25 mouse cellular contexts compared by ENCODE assay signal in the genomic region with DNA sequence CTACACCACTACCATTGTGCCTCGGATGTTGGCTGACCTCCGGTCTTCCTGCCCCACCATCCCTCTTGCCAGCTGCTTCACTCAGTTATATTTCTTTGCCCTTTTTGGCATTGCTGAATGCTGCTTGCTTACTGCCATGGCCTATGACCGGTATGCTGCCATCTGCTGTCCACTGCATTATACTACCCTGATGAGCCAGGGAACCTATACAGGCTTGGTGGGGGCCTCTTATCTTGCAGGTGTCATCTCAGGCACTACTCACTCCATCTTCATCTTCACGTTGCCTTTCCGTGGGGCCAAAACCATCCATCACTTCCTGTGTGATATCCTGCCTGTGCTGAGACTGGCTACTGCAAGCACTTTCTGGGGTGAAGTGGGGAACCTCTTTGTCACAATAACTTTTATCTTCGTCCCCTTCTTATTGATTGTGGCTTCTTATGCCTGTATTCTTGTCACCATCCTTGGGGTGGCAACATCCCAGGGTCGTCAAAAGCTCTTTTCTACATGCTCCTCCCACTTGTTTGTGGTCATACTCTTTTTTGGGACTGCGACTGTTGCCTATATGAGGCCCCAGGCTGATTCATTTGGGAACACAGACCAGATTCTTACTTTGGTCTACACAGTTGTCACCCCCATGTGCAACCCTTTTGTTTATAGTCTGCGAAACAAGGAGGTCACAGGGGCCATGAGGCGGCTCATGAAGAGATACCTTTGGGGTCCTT. TPM values are rescaled to one million over a fixed set of nuclear protein-coding genes. Genes with fewer than 3 reads are reported as not detected.
DNase-seq lines count a peak whose midpoint lies in the region; ATAC-seq and TF ChIP-seq lines count a peak whose summit lies in the region.
"Not testable (repeated sequence)": the region's sequence is repeated elsewhere in the genome, so short reads cannot be mapped to it uniquely, and the experiment has no call there.
"Had no signal": no experiment of that assay in that cellular context is flagged by ENCODE, and none has a peak within 500 bp of the region (broad histone marks: within the 10 kb centered on the region; RNA-seq: fewer than 3 reads in every experiment).

No protein-coding gene starts in this region.

- ATAC-seq in forebrain, embryonic 11.5 days (replicated peaks; ENCODE audit: low FRiP score), result peak; percentile 46; the same call in 1 of the 2 replicates
- 0 out of 2 replicates have a peak, but pooled peaks have one; percentile 50 for ATAC-seq in heart, embryonic 15.5 days (replicated peaks; ENCODE audit: insufficient number of reproducible peaks, insufficient read depth, low FRiP score, low read depth)
- ATAC-seq in megakaryocyte, adult 5-6 weeks (ENCODE audit: poor library complexity, severe bottlenecking), result peak; percentile 63
- ATAC-seq in midbrain, postnatal 0 days (ENCODE audit: low FRiP score), result 0 out of 2 replicates have a peak, but pooled peaks have one; percentile 13
- peak; percentile 29; the same call in 1 of the 2 replicates for ATAC-seq in stomach, postnatal 0 days (ENCODE audit: low FRiP score, low TSS enrichment)

- not testable (repeated sequence) for H3K9me3 ChIP-seq in forebrain, embryonic 11.5 days (ENCODE audit: control insufficient read depth, low read length); heart, embryonic 15.5 days (replicated peaks); midbrain, postnatal 0 days (ENCODE audit: low read length); stomach, postnatal 0 days (ENCODE audit: control insufficient read depth, low read length)

- 66% methylated on average over 7 of the region's 10 CpGs for WGBS in forebrain, embryonic 11.5 days
- 62% methylated on average over 7 of the region's 10 CpGs for WGBS in heart, embryonic 15.5 days
- 72% methylated on average over 7 of the region's 10 CpGs for WGBS in midbrain, postnatal 0 days
- WGBS in stomach, postnatal 0 days, result 68% methylated on average over 5 of the region's 10 CpGs

- H3K4me1 ChIP-seq in forebrain, embryonic 11.5 days (replicated peaks; ENCODE audit: control insufficient read depth, insufficient read depth, low read length); heart, embryonic 15.5 days (replicated peaks); midbrain, postnatal 0 days (ENCODE audit: insufficient read depth, low read length); stomach, postnatal 0 days (replicated peaks; ENCODE audit: control insufficient read depth, insufficient read depth): not testable (repeated sequence)

- not testable (repeated sequence) for H3K9ac ChIP-seq in forebrain, embryonic 11.5 days (ENCODE audit: low read length); heart, embryonic 15.5 days; midbrain, postnatal 0 days (replicated peaks; ENCODE audit: low read length, poor library complexity, severe bottlenecking); stomach, postnatal 0 days (ENCODE audit: low read length)

- H3K27me3 ChIP-seq in forebrain, embryonic 11.5 days (ENCODE audit: control insufficient read depth, insufficient read depth, low read length); heart, embryonic 15.5 days; midbrain, postnatal 0 days (ENCODE audit: insufficient read depth, low read length); stomach, postnatal 0 days (ENCODE audit: control insufficient read depth, insufficient read depth, low read length): not testable (repeated sequence)

- not testable (repeated sequence) for H3K4me2 ChIP-seq in forebrain, embryonic 11.5 days (ENCODE audit: low read depth, low read length, severe bottlenecking); heart, embryonic 15.5 days; midbrain, postnatal 0 days (ENCODE audit: low read depth, low read length, poor library complexity, severe bottlenecking); stomach, postnatal 0 days (replicated peaks; ENCODE audit: low read depth)

- not testable (repeated sequence) for H3K4me3 ChIP-seq in forebrain, embryonic 11.5 days (ENCODE audit: low read depth, low read length); heart, embryonic 15.5 days; midbrain, postnatal 0 days (ENCODE audit: low read depth, low read length); stomach, postnatal 0 days (ENCODE audit: low read depth, low read length)

- not testable (repeated sequence) for H3K36me3 ChIP-seq in forebrain, embryonic 11.5 days (ENCODE audit: control insufficient read depth, insufficient read depth, low read length); heart, embryonic 15.5 days; midbrain, postnatal 0 days (ENCODE audit: insufficient read depth, low read length); stomach, postnatal 0 days (ENCODE audit: control insufficient read depth, insufficient read depth, low read length)

- H3K27ac ChIP-seq in forebrain, embryonic 11.5 days (ENCODE audit: low read depth, low read length); heart, embryonic 15.5 days; midbrain, postnatal 0 days (ENCODE audit: low read depth, low read length); stomach, postnatal 0 days (replicated peaks): not testable (repeated sequence)

- peak; percentile 62 for DNase-seq in T-cell, adult 2 months (ENCODE audit: low spot score)
- DNase-seq in forebrain, embryonic 11.5 days (ENCODE audit: low spot score); midbrain, postnatal 0 days (ENCODE audit: low spot score); stomach, postnatal 0 days (ENCODE audit: low spot score): not testable (repeated sequence)
- DNase-seq in induced T-regulatory cell, adult 2 months (ENCODE audit: low read depth), result peak; percentile 11

- TF ChIP-seq EP300 in stomach, postnatal 0 days (optimal IDR thresholded peaks at IDR 0.05), result not testable (repeated sequence)

- TF ChIP-seq CTCF in midbrain, postnatal 0 days (IDR thresholded peaks at IDR 0.05); stomach, postnatal 0 days (IDR thresholded peaks at IDR 0.05; ENCODE audit: low read depth): not testable (repeated sequence)

RNA-seq across cellular contexts. Expression of gene Olfr9, which starts 1.1 kb away (rescaled TPM):
- polyA plus RNA-seq in forebrain, embryonic 11.5 days (2014; fragmentation: Nextera tagmentation; extraction: Ambion mirVana), result not detected in 2 replicates
- not detected in 2 replicates for polyA plus RNA-seq in heart, embryonic 15.5 days (2015; fragmentation: Nextera tagmentation; extraction: Ambion mirVana)
- total RNA-seq in megakaryocyte, adult 5-6 weeks (2015), result not detected in 2 replicates
- not detected in 2 replicates for total RNA-seq in megakaryocyte, adult 5-6 weeks (2017)
- not detected in 2 replicates for total RNA-seq in midbrain, postnatal 0 days (2014; rRNA removed)
- polyA plus RNA-seq in midbrain, postnatal 0 days (2015; fragmentation: Nextera tagmentation; extraction: Ambion mirVana), result not detected in 2 replicates
- polyA plus RNA-seq in stomach, postnatal 0 days (2015; fragmentation: Nextera tagmentation; extraction: Ambion mirVana), result not detected in 2 replicates
- total RNA-seq: adrenal gland, adult 8-10 months; gastrocnemius, postnatal 10 days; heart, adult 18-20 months; heart, postnatal 36 days; layer of hippocampus, postnatal 10 days; left cerebral cortex, adult 2 months; left cerebral cortex, postnatal 36 days; monocyte, adult 5-6 weeks had no signal
- polyA plus RNA-seq: C2C12; embryonic facial prominence, embryonic 13.5 days; forebrain, embryonic 15.5 days; heart, embryonic 13.5 days; hindbrain, embryonic 15.5 days; kidney, adult 2 months; limb, embryonic 14.5 days; liver, embryonic 13.5 days; lung, adult 2 months; neural tube, embryonic 12.5 days had no signal

RNA-seq across cellular contexts. Expression of gene Olfr763, which starts 20.3 kb away (rescaled TPM):
- not detected in 2 replicates for polyA plus RNA-seq in forebrain, embryonic 11.5 days (2014; fragmentation: Nextera tagmentation; extraction: Ambion mirVana)
- not detected in 2 replicates for polyA plus RNA-seq in heart, embryonic 15.5 days (2015; fragmentation: Nextera tagmentation; extraction: Ambion mirVana)
- not detected in 2 replicates for total RNA-seq in megakaryocyte, adult 5-6 weeks (2015)
- not detected in 2 replicates for total RNA-seq in megakaryocyte, adult 5-6 weeks (2017)
- not detected in 2 replicates for total RNA-seq in midbrain, postnatal 0 days (2014; rRNA removed)
- polyA plus RNA-seq in midbrain, postnatal 0 days (2015; fragmentation: Nextera tagmentation; extraction: Ambion mirVana), result not detected in 2 replicates
- not detected in 2 replicates for polyA plus RNA-seq in stomach, postnatal 0 days (2015; fragmentation: Nextera tagmentation; extraction: Ambion mirVana)
- total RNA-seq: adrenal gland, adult 8-10 months; gastrocnemius, postnatal 10 days; heart, adult 18-20 months; heart, postnatal 36 days; layer of hippocampus, postnatal 10 days; left cerebral cortex, adult 2 months; left cerebral cortex, postnatal 36 days; monocyte, adult 5-6 weeks had no signal
- polyA plus RNA-seq: C2C12; embryonic facial prominence, embryonic 13.5 days; forebrain, embryonic 15.5 days; heart, embryonic 13.5 days; hindbrain, embryonic 15.5 days; kidney, adult 2 months; limb, embryonic 14.5 days; liver, embryonic 13.5 days; lung, adult 2 months; neural tube, embryonic 12.5 days had no signal

RNA-seq across cellular contexts. Expression of gene Mettl7b, which starts 29.5 kb away (rescaled TPM):
- polyA plus RNA-seq in forebrain, embryonic 11.5 days (2014; fragmentation: Nextera tagmentation; extraction: Ambion mirVana), result not detected in 2 replicates
- 0.11 TPM in 1 of 2 replicates, not detected in the other for polyA plus RNA-seq in heart, embryonic 15.5 days (2015; fragmentation: Nextera tagmentation; extraction: Ambion mirVana)
- total RNA-seq in megakaryocyte, adult 5-6 weeks (2015), result not detected in 2 replicates
- total RNA-seq in megakaryocyte, adult 5-6 weeks (2017), result not detected in 2 replicates
- not detected in 2 replicates for total RNA-seq in midbrain, postnatal 0 days (2014; rRNA removed)
- not detected in 2 replicates for polyA plus RNA-seq in midbrain, postnatal 0 days (2015; fragmentation: Nextera tagmentation; extraction: Ambion mirVana)
- polyA plus RNA-seq in stomach, postnatal 0 days (2015; fragmentation: Nextera tagmentation; extraction: Ambion mirVana), result 67.6 and 68.0 TPM in 2 replicates
- total RNA-seq: heart, adult 18-20 months; heart, postnatal 36 days; layer of hippocampus, postnatal 10 days; left cerebral cortex, adult 2 months; left cerebral cortex, postnatal 36 days; monocyte, adult 5-6 weeks had no signal
- polyA plus RNA-seq: C2C12; embryonic facial prominence, embryonic 13.5 days; forebrain, embryonic 15.5 days; heart, embryonic 13.5 days; hindbrain, embryonic 15.5 days; liver, embryonic 13.5 days; neural tube, embryonic 12.5 days had no signal

RNA-seq across cellular contexts. Expression of gene Olfr764-ps1, which starts 49.4 kb away (rescaled TPM):
- not detected in 2 replicates for polyA plus RNA-seq in forebrain, embryonic 11.5 days (2014; fragmentation: Nextera tagmentation; extraction: Ambion mirVana)
- polyA plus RNA-seq in heart, embryonic 15.5 days (2015; fragmentation: Nextera tagmentation; extraction: Ambion mirVana), result not detected in 2 replicates
- not detected in 2 replicates for total RNA-seq in megakaryocyte, adult 5-6 weeks (2015)
- total RNA-seq in megakaryocyte, adult 5-6 weeks (2017), result not detected in 2 replicates
- not detected in 2 replicates for total RNA-seq in midbrain, postnatal 0 days (2014; rRNA removed)
- polyA plus RNA-seq in midbrain, postnatal 0 days (2015; fragmentation: Nextera tagmentation; extraction: Ambion mirVana), result not detected in 2 replicates
- polyA plus RNA-seq in stomach, postnatal 0 days (2015; fragmentation: Nextera tagmentation; extraction: Ambion mirVana), result not detected in 2 replicates
- total RNA-seq: adrenal gland, adult 8-10 months; gastrocnemius, postnatal 10 days; heart, adult 18-20 months; heart, postnatal 36 days; layer of hippocampus, postnatal 10 days; left cerebral cortex, adult 2 months; left cerebral cortex, postnatal 36 days; monocyte, adult 5-6 weeks had no signal
- polyA plus RNA-seq: C2C12; embryonic facial prominence, embryonic 13.5 days; forebrain, embryonic 15.5 days; heart, embryonic 13.5 days; hindbrain, embryonic 15.5 days; kidney, adult 2 months; liver, embryonic 13.5 days; lung, adult 2 months; neural tube, embryonic 12.5 days had no signal

RNA-seq across cellular contexts. Expression of gene Itga7, which starts 56.7 kb away (rescaled TPM):
- 0.65 and 0.69 TPM in 2 replicates for polyA plus RNA-seq in forebrain, embryonic 11.5 days (2014; fragmentation: Nextera tagmentation; extraction: Ambion mirVana)
- 7.0 and 8.1 TPM in 2 replicates for polyA plus RNA-seq in heart, embryonic 15.5 days (2015; fragmentation: Nextera tagmentation; extraction: Ambion mirVana)
- total RNA-seq in megakaryocyte, adult 5-6 weeks (2015), result not detected in 2 replicates
- not detected in 2 replicates for total RNA-seq in megakaryocyte, adult 5-6 weeks (2017)
- total RNA-seq in midbrain, postnatal 0 days (2014; rRNA removed), result 18.9 and 23.3 TPM in 2 replicates
- polyA plus RNA-seq in midbrain, postnatal 0 days (2015; fragmentation: Nextera tagmentation; extraction: Ambion mirVana), result 13.6 and 14.0 TPM in 2 replicates
- 8.5 and 8.7 TPM in 2 replicates for polyA plus RNA-seq in stomach, postnatal 0 days (2015; fragmentation: Nextera tagmentation; extraction: Ambion mirVana)

Comparison
In these comparisons a context has a peak if more than half of its experiments do, and no peak if none do; other contexts are left out.
1. ATAC-seq: peak in every context shown above with its lines; median percentile 63 in megakaryocyte, adult 5-6 weeks; 50 in heart, embryonic 15.5 days; 46 in forebrain, embryonic 11.5 days; 29 in stomach, postnatal 0 days; 13 in midbrain, postnatal 0 days.
2. RNA of gene Mettl7b, which starts 29.5 kb away (polyA plus RNA-seq): 67.6 to 68.0 TPM in stomach, postnatal 0 days; not detected in forebrain, embryonic 11.5 days, 0.11 TPM in heart, embryonic 15.5 days and not detected in midbrain, postnatal 0 days; every median in the first group is over 10 times any median in the second.